Mouse (Mus musculus) E14TG2a.4 (cell line): ENCODE data around the gene Nup93.

Experiments
- H3K27me3 ChIP-seq: 2 replicates; pipeline ENCODE4 v1.6.1; 2014; ENCODE audit warnings: low read length, control low read depth; ENCODE audit not compliant: insufficient read depth
- H3K36me3 ChIP-seq: 2 replicates; pipeline ENCODE4 v1.6.1; 2014; ENCODE audit warnings: low read length, control low read depth; ENCODE audit not compliant: insufficient read depth
- H3K4me1 ChIP-seq: replicated peaks from 2 replicates; pipeline ENCODE4 v1.6.1; 2014; ENCODE audit warnings: low read depth, low read length, control low read depth
- H3K4me3 ChIP-seq: replicated peaks from 2 replicates; pipeline ENCODE4 v1.5.1; 2014; ENCODE audit warnings: mild to moderate bottlenecking, low read length
- H3K9me3 ChIP-seq: 2 replicates; pipeline ENCODE4 v1.6.1; 2014; ENCODE audit warnings: low read length, control low read depth
- CTCF ChIP-seq: conservative IDR thresholded peaks from 2 replicates; pipeline ENCODE4 v1.5.1; 2014; ENCODE audit warnings: low read length
- NANOG ChIP-seq: IDR thresholded peaks from 2 replicates; pipeline ENCODE4 v1.6.1; 2014; ENCODE audit warnings: borderline replicate concordance, low read length, mixed read lengths
- POU5F1 ChIP-seq: IDR thresholded peaks from 2 replicates; pipeline ENCODE4 v1.6.1; 2014; ENCODE audit warnings: low read length, borderline replicate concordance

Nup93 gene

DNA sequence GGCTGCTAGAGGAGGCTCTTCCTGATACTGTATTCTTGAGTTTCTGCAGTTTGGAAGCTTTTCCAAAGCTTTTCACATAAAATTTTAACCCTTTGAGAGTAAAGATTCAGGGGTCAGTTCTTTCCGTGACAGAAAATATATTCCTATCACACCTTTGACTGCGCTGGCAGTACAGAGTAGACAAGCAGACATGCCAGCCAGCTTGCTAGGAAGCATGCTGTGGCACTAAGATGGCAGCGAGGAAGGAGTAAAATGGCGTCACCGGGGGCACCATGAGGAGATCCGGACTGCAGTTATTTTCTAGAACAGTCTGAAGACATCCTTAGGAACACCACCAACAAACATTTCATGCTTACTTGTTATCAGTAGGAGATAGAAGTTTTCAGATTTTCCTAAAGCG, 55.9 kb downstream of the Nup93 start:
- Histone ChIP-seq H3K4me3 (no peak overlapping the region), H3K27me3 (no peaks in the 10 kb centered on the region), H3K36me3 (0 out of 2 replicates have a peak, but pooled peaks cover 6% of the 10 kb centered on the region), H3K9me3 (no peaks in the 10 kb centered on the region), H3K4me1 (peaks cover 39% of the 10 kb centered on the region)
- TF ChIP-seq NANOG (no peak), POU5F1 (no peak), CTCF (no peak)

DNA sequence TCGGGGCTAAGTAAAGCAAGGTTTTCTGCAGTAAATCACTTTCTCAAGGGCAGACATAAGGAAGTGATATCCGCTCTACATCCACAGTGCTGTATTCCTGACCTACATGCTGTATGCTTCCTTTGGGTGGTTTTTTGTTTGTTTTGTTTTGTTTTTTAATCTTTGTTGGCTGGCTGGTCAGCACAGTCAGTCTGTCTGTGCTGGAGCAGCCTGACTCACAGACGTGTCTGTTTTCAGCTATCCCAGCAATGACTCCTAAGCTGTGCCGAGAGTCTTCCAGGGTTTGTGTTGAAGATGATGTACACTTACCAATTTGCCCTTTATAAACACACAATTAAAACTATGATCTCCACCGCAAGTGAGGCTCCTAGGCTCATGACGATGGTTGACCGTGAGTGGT, 56.7 kb downstream of the Nup93 start:
- no peak overlapping the region for H3K4me3 ChIP-seq
- H3K27me3 ChIP-seq, result no peaks in the 10 kb centered on the region
- peaks cover 39% of the 10 kb centered on the region for H3K4me1 ChIP-seq
- no peak for TF ChIP-seq CTCF
- TF ChIP-seq POU5F1, result no peak
- peaks cover 11% of the 10 kb centered on the region for H3K36me3 ChIP-seq
- no peaks in the 10 kb centered on the region for H3K9me3 ChIP-seq

DNA sequence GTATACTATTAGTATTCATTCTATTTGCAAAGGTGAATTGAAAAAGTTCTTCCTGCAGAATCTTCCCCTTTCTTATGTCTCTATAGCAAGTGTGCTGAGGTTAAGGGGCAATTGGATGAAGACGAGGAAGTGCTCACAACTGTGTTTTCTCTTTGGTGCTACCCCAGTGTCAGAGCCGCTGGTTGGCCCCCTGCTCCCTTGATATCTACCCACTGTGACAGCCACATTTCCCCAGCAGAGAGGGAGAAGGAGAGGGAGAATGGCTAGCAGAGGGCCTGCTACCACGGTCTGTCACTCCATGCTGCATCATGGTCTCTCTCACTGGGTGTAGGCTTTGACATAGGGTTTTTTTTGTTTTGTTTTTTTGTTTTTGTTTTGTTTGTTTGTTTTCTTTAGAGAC, 58.2 kb downstream of the Nup93 start:
- Histone ChIP-seq H3K27me3 (no peaks in the 10 kb centered on the region), H3K9me3 (no peaks in the 10 kb centered on the region), H3K4me1 (peaks cover 30% of the 10 kb centered on the region), H3K4me3 (no peak overlapping the region), H3K36me3 (peaks cover 15% of the 10 kb centered on the region)
- TF ChIP-seq CTCF (no peak), POU5F1 (no peak), NANOG (no peak)

DNA sequence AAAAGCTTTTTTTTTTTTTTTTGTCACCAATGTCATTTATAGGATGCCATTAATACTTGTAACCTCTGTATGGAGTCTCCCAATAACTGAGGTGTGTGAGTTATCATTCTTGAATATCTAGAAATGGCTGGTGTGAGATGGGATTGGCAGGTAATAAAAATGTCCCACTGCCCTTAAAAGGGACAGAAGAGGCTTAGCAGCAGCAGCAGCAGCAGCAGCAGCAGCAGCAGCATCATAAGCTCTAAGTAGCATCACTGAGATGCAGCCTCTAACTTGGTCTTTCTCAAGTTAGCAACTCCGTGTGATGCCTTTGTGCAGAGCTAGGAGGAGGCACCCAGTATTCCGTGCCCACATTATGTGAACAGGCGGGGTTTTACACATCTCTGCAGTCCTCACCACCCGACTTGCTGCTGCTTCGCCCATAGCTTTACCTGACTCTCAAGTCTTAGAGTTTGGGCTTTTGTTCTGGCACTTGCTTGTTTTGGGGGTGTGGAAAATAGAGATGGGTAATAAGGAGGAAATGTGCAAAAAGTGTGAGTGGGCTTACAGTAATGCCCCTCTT, 59.0 kb downstream of the Nup93 start:
- H3K4me1 ChIP-seq, result peaks cover 26% of the 10 kb centered on the region
- TF ChIP-seq NANOG, result no peak
- TF ChIP-seq CTCF, result no peak
- TF ChIP-seq POU5F1, result no peak
- no peaks in the 10 kb centered on the region for H3K9me3 ChIP-seq
- H3K4me3 ChIP-seq, result no peak overlapping the region
- no peaks in the 10 kb centered on the region for H3K27me3 ChIP-seq
- peaks cover 15% of the 10 kb centered on the region for H3K36me3 ChIP-seq

DNA sequence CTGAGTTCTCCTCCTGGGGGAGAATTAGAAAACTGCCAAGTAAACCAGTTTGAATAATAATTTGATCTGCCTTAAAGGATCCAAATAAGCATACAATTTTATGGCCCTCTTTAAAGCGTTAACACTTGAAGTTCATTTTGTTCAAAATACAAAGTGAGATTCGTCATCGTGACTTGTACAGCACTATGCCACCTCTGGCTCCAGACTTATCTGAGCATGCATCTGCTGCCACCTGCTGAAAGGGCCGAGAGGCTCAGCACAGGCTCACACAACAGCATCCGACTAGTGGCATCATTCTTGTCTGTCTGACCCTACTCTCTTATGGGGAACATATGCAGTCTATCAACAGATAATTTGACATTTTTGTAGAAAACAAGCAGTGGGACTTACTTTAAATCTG, 59.7 kb downstream of the Nup93 start:
- no peak for TF ChIP-seq CTCF
- TF ChIP-seq NANOG, result no peak
- no peak for TF ChIP-seq POU5F1
- Histone ChIP-seq H3K36me3 (peaks cover 15% of the 10 kb centered on the region), H3K4me3 (no peak overlapping the region), H3K9me3 (no peaks in the 10 kb centered on the region), H3K27me3 (no peaks in the 10 kb centered on the region), H3K4me1 (peaks cover 23% of the 10 kb centered on the region)

DNA sequence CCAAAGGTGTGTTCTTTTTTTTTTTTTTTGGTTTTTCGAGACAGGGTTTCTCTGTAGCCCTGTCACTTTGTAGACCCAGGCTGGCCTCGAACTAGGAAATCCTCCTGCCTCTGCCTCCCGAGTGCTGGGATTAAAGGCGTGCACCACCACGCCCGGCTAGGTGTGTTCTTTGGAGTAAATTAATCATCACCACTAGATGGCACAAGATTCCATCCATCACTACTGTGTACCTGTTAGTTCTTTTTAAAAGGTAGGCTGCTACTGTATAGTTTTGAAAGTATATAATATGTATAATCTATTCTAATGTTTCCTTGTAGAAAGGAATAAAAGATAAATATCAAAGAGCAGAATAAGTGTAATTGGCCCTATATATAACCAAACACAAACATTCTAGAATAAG, 63.9 kb downstream of the Nup93 start:
- no peak for TF ChIP-seq NANOG
- 0 out of 2 replicates have a peak, but pooled peaks have one; percentile 13 for TF ChIP-seq CTCF

DNA sequence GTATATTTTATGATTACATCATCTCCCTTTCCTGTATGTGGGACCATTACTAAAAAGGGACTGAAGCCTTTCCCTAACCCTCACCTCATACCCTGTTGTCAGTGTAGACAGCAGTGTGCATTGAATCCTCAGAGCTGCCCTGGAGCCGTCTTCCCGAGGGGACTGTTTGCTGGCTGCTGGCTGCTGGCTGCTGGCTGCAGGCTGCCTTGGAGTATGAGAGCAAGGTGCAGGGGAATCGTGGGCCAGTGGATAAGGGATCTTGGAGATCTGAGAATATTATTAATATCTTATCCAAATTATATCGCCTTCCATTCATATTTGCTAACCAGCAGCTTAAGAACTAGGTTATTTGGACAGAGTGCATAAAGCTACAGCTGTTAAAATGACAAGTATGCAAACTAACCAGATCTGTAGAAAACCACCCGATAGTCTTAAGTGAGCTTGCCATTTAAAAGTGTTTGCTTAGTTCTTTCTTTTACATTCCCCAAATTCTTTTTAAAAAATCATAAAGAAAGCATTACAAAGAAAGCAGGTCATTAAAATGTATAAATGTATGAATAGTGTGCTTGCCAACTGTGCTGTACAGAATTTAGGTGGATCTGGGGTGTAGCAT, 65.7 kb downstream of the Nup93 start:
- Histone ChIP-seq H3K4me1 (0 out of 2 replicates have a peak, but pooled peaks cover 3% of the 10 kb centered on the region), H3K27me3 (no peaks in the 10 kb centered on the region), H3K9me3 (no peaks in the 10 kb centered on the region), H3K36me3 (peaks cover 25% of the 10 kb centered on the region), H3K4me3 (no peak overlapping the region)
- TF ChIP-seq CTCF (no peak), POU5F1 (no peak), NANOG (no peak)

More for the DNA sequence above, 63.9 kb downstream of the Nup93 start:
- Histone ChIP-seq H3K9me3 (no peaks in the 10 kb centered on the region), H3K27me3 (no peaks in the 10 kb centered on the region), H3K4me1 (peaks cover 15% of the 10 kb centered on the region), H3K4me3 (no peak overlapping the region), H3K36me3 (peaks cover 22% of the 10 kb centered on the region)

DNA sequence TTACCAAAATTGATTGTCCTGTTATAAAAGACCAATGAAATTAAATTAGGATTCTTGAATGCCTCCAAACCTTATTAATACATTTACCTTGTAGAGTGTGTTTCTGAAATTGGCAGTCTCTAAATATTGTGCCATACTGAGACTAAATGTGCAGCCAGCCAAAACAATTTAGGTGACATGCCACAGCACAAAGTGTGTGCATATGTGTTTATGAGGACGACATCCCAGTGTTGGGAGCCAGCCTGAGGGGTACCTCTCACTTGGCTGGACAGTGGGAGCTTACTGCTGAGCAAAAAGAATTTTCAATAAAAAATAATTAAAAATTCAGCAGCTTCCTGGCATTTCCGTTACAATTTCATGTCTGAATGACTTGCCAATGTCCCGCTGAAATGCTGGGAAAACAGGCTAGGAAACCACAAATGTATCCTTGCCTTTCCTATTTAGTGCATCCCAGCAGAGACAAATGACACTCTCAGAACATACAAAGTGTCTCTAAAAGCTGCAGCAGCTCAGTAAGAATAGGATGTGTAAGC, 68.2 kb downstream of the Nup93 start:
- TF ChIP-seq CTCF (no peak), POU5F1 (no peak), NANOG (no peak)

DNA sequence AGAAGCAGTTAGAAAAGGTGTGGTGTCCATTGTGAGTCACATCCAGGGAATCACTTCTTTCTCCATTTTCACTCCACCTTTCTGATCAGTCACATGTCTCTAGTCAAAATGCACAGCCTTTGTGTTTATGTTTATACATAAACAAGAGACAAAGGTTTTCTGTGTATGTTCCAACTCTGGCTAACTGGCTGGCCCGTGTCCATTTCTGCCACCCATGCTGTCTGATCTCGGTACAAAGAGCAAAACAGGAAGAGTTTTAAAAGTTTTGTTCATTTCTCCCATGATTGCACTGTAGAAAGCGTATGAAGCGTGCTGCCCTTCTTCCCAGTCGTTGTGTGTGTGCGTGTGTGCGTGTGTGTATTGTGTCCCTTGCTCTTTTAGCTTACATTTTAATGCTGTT, 69.8 kb downstream of the Nup93 start:
- TF ChIP-seq CTCF (no peak), POU5F1 (no peak), NANOG (no peak)
- no peak overlapping the region for H3K4me3 ChIP-seq
- 0 out of 2 replicates have a peak, but pooled peaks cover 3% of the 10 kb centered on the region for H3K4me1 ChIP-seq
- no peaks in the 10 kb centered on the region for H3K27me3 ChIP-seq
- no peaks in the 10 kb centered on the region for H3K9me3 ChIP-seq
- H3K36me3 ChIP-seq, result peaks cover 36% of the 10 kb centered on the region

More for the DNA sequence above, 68.2 kb downstream of the Nup93 start:
- H3K4me3 ChIP-seq, result no peak overlapping the region
- H3K27me3 ChIP-seq, result no peaks in the 10 kb centered on the region
- peaks cover 28% of the 10 kb centered on the region for H3K36me3 ChIP-seq
- no peaks in the 10 kb centered on the region for H3K9me3 ChIP-seq
- 0 out of 2 replicates have a peak, but pooled peaks cover 3% of the 10 kb centered on the region for H3K4me1 ChIP-seq
